Mouse (Mus musculus) adrenal gland (tissue): ENCODE measurements around the gene Shpk.

Experiments used
- intact Hi-C: fragments of 180-260 bp; cut with DNase I; formaldehyde crosslinking; loops from one replicate; pipeline ENCODE4 v1.15.1; 2025

Shpk gene

GRCm38 (mm10) chr11:73258664-73259063 lies 59.4 kb downstream of the Shpk start:
- intact Hi-C loops = no loop called here

- intact Hi-C loops = no loop called here
Observed at GRCm38 (mm10) chr11:73260457-73260856, 61.2 kb downstream of the Shpk start.

- intact Hi-C loops = no loop called here
Observed at GRCm38 (mm10) chr11:73261385-73261784, 62.1 kb downstream of the Shpk start.

GRCm38 (mm10) chr11:73267267-73267666 lies 68.0 kb downstream of the Shpk start, which contains the start of gene Trpv3:
Trpv3 (plus strand) TSS chr11:73267388.
- intact Hi-C loops = no loop called here
